Mouse (Mus musculus) midbrain, embryonic 15.5 days (tissue): ENCODE results near the gene Gusb. TPM values are rescaled to one million over a fixed set of nuclear protein-coding genes. Genes with fewer than 3 reads are reported as not detected.

Experiments used
- ATAC-seq: fragments of 200-750 bp; cut with Nextera tagmentation; replicated peaks from 2 replicates; pipeline ENCODE4 v1.8.0; 2017; ENCODE audit warnings: moderate TSS enrichment
- H3K27ac ChIP-seq: fragments of 300-500 bp; sonication (generic); 2 replicates; pipeline ENCODE4 v1.5.1; 2015; ENCODE audit warnings: mild to moderate bottlenecking, inconsistent platforms
- H3K27me3 ChIP-seq: fragments of 300-500 bp; sonication (generic); replicated peaks from 2 replicates; pipeline ENCODE4 v1.6.1; 2015; ENCODE audit warnings: inconsistent platforms
- H3K36me3 ChIP-seq: fragments of 300-500 bp; sonication (generic); replicated peaks from 2 replicates; pipeline ENCODE4 v1.6.1; 2015; ENCODE audit warnings: inconsistent platforms
- H3K4me1 ChIP-seq: fragments of 300-500 bp; sonication (generic); 2 replicates; pipeline ENCODE4 v1.6.1; 2015; ENCODE audit warnings: inconsistent platforms
- H3K4me2 ChIP-seq: fragments of 300-500 bp; sonication (generic); 2 replicates; pipeline ENCODE4 v1.6.1; 2015; ENCODE audit warnings: inconsistent platforms, mild to moderate bottlenecking, moderate library complexity
- H3K4me3 ChIP-seq: fragments of 300-500 bp; sonication (generic); 2 replicates; pipeline ENCODE4 v1.5.1; 2015; ENCODE audit warnings: mild to moderate bottlenecking, inconsistent platforms
- H3K9ac ChIP-seq: fragments of 300-500 bp; sonication (generic); 2 replicates; pipeline ENCODE4 v1.6.1; 2015; ENCODE audit warnings: mild to moderate bottlenecking, inconsistent platforms
- H3K9me3 ChIP-seq: fragments of 300-500 bp; sonication (generic); 2 replicates; pipeline ENCODE4 v1.6.1; 2016; ENCODE audit warnings: inconsistent platforms
- WGBS: fragments of 180-500 bp; shearing (Covaris S2); methylation state at CpG from one replicate; pipeline ENCODE4 v1.1.7; 2015; ENCODE audit warnings: mixed read lengths; 5-methylcytosine and 5-hydroxymethylcytosine counted together
- polyA plus RNA-seq: library from polyadenylated mRNA; unstranded; fragments of >200 nt; fragmentation: Nextera tagmentation; extraction: Ambion mirVana; gene quantifications from 2 replicates; pipeline ENCODE4 v1.2.1, GENCODE M21; 2015

Gene Gusb
- polyA plus RNA-seq, 1 experiment from 2014 or later: 30.6 TPM

DNA sequence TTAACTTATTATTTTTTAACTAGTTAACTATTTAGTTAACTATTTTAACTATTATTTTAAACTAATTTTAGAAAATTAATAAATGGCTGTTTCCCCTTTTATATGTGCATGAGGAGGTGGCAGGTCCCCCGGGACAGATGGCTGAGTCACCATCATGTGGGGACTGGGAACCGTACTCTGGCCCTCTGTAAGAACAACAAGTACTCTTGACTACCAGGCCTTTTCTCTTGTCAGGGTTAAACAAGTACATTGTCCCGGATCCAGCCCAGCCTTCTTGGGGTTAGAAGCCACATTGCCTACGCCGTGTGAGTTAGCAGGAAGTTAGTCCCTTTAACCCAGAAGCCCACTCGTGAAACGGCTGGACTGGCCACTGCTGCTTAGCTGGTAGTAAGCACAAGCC lies 7.9 kb downstream of the Gusb start:
- WGBS: 93% methylated on average over 7 of the region's 7 CpGs
- H3K4me2 ChIP-seq: no peak overlapping the region
- H3K27me3 ChIP-seq: no peaks in the 10 kb centered on the region
- H3K4me3 ChIP-seq: no peak overlapping the region
- ATAC-seq: no peak
- no peak overlapping the region for H3K27ac ChIP-seq
- no peaks in the 10 kb centered on the region for H3K4me1 ChIP-seq
- H3K9ac ChIP-seq: no peak overlapping the region
- no peaks in the 10 kb centered on the region for H3K9me3 ChIP-seq
- no peaks in the 10 kb centered on the region for H3K36me3 ChIP-seq

DNA sequence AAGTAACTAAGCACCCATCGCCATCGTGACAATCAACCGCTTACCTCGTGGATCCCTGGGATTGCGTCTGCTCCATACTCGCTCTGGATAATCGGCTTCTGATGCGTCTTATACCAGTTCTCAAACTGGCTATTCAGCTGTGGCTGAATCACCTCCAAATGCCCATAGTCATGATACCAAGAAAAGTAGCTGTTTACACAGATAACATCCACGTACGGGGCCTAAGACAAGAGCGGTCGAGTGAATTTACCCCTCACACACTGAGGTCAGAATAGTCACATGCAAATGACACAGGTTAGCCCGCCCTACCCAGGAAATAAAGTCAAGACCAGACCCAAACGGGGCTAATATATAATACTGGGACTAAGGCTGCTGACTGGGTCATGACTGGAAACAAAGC lies 9.5 kb downstream of the Gusb start:
- Histone ChIP-seq H3K9me3 (no peaks in the 10 kb centered on the region), H3K27me3 (no peaks in the 10 kb centered on the region), H3K27ac (no peak overlapping the region), H3K36me3 (no peaks in the 10 kb centered on the region), H3K9ac (no peak overlapping the region), H3K4me3 (no peak overlapping the region), H3K4me2 (no peak overlapping the region), H3K4me1 (no peaks in the 10 kb centered on the region)
- ATAC-seq: no peak
- 92% methylated on average over 14 of the region's 14 CpGs for WGBS

DNA sequence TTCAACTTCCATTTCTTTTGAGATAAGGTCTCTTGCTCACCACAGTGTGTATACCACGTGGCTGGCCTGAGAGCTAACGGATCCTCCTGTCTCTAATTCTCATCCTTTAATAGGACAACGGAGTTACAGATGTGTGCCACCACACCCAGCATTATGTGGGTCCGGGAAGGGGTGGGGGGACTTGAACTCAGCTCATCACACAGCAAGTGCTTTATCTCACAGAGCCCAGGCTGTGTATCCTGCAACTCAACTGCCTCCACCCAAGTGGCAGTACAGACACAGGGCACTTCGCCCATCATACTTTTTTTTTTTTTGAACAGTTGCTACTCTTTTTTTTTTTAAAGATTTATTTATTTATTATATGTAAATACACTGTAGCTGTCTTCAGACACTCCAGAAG lies 11.0 kb downstream of the Gusb start:
- Histone ChIP-seq H3K9me3 (no peaks in the 10 kb centered on the region), H3K4me1 (no peaks in the 10 kb centered on the region), H3K4me2 (no peak overlapping the region), H3K4me3 (no peak overlapping the region), H3K27me3 (no peaks in the 10 kb centered on the region), H3K9ac (no peak overlapping the region), H3K36me3 (no peaks in the 10 kb centered on the region), H3K27ac (no peak overlapping the region)
- ATAC-seq: no peak
- 95% methylated on average over 5 of the region's 5 CpGs for WGBS

DNA sequence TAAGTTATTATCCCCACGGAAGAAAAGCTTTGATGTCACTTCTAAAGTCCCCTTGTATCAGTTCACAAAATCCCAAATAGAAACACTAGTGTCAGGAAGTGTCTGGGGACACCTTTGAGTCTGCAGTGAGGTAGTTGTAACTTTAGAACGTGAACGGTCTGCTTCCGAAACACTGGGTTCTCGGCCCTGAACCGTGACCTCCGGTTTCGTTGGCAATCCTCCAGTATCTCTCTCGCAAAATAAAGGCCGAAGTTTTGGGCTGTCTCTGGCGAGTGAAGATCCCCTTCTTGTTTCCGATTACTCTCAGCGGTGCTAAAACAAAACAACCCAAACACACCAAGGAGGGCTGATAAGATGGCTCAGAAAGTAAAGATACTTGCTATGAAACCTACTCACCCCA lies 13.5 kb downstream of the Gusb start:
- Histone ChIP-seq H3K27me3 (no peaks in the 10 kb centered on the region), H3K4me1 (no peaks in the 10 kb centered on the region), H3K27ac (no peak overlapping the region), H3K9me3 (no peaks in the 10 kb centered on the region), H3K9ac (no peak overlapping the region), H3K4me2 (no peak overlapping the region), H3K36me3 (no peaks in the 10 kb centered on the region), H3K4me3 (no peak overlapping the region)
- no peak for ATAC-seq
- 88% methylated on average over 13 of the region's 13 CpGs for WGBS

DNA sequence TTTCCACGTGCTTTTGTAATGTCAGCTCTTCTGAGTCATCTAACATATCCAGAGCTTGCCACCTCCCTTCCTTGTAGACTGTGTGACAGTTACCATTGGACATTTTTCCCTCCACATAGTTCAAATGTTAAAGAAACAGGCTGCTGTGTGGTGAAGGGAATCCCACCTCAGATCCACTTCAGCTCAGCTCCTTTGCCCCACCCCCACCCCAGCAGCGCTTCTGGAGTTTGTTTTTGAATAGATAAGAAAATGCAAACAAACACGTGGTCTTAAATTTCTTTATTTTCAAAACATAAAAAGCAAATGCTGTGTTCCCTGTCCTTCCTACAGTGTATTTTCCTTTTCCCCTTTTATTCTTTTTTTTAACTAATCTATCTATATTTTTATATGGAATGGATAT lies 22.6 kb downstream of the Gusb start:
- Histone ChIP-seq H3K4me3 (no peak overlapping the region), H3K36me3 (no peaks in the 10 kb centered on the region; the same call in 1 of the 2 replicates), H3K27ac (no peak overlapping the region), H3K9ac (no peak overlapping the region), H3K9me3 (no peaks in the 10 kb centered on the region), H3K4me1 (no peaks in the 10 kb centered on the region), H3K27me3 (no peaks in the 10 kb centered on the region), H3K4me2 (no peak overlapping the region)
- 84% methylated on average over 3 of the region's 3 CpGs for whole genome bisulfite sequencing
- ATAC-seq: no peak

DNA sequence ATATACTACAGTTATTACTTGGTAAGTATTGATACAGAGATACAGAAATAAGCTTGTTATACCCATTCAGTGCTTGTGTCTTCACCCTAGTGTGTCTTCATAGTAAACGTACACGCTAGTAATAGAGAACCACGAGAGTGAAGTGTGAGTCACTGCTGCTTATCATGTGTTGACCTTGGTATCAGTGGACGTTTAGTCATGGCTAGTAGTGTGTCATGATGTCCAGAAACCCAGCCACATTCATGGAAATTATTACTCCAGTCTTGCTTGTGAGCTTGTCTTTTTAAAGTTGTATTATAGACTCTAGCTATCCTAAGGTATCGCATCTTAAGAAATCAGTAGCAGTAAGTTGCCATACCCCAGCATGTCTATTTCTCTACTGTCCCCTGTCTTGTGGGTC lies 24.2 kb downstream of the Gusb start:
- WGBS: 91% methylated on average over 5 of the region's 5 CpGs

DNA sequence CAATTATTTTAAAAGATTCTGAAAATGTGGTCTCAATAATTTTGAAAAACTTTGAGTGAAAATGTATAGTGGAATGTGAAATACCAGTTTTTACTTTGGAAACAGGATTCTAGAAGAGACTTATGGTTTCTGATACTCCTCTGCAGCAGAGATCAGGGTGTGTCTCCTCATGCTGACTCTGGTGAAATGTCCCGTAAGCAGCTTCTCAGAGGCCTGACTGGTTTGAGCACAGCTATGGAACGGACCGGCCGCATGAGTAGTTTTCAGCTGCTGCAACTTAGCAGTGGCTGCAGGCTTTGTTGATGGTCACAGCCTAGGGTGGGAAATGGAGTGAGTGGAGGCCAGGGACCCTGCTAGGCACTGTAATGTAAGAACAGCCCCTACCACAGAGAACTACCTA lies 25.1 kb downstream of the Gusb start:
- Histone ChIP-seq H3K9me3 (no peaks in the 10 kb centered on the region), H3K4me3 (no peak overlapping the region), H3K36me3 (no peaks in the 10 kb centered on the region), H3K4me1 (no peaks in the 10 kb centered on the region), H3K27me3 (no peaks in the 10 kb centered on the region), H3K9ac (no peak overlapping the region), H3K27ac (no peak overlapping the region), H3K4me2 (no peak overlapping the region)
- ATAC-seq: no peak
- 83% methylated on average over 4 of the region's 4 CpGs for WGBS

More for the DNA sequence above, 24.2 kb downstream of the Gusb start:
- Histone ChIP-seq H3K4me1 (no peaks in the 10 kb centered on the region), H3K4me3 (no peak overlapping the region), H3K4me2 (no peak overlapping the region), H3K27me3 (no peaks in the 10 kb centered on the region), H3K36me3 (no peaks in the 10 kb centered on the region), H3K9ac (no peak overlapping the region), H3K27ac (no peak overlapping the region), H3K9me3 (no peaks in the 10 kb centered on the region)
- ATAC-seq: no peak

DNA sequence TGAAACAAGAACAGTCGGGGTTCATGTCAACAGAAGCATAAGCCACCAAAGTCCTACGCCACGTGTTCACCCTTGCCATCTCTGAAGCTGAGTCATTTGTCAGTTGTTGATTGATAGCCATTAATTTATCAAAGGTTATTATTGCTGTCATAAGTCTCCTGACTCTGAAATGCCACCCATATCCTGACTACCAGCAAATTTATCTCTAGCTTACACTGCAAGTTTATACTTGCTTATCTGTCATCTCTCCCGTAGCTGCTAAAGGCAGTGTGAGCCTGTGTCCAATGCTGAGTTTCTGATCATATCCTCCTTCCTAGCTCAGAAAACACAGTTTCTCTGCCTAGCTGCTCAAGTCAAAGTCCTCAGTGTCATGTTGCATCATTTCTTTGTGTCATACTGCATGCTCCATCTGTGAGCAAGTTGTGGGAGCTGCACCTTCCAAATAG lies 28.0 kb downstream of the Gusb start:
- H3K9me3 ChIP-seq: no peaks in the 10 kb centered on the region
- H3K4me2 ChIP-seq: no peak overlapping the region
- H3K27ac ChIP-seq: no peak overlapping the region
- no peak overlapping the region for H3K9ac ChIP-seq
- H3K27me3 ChIP-seq: no peaks in the 10 kb centered on the region
- ATAC-seq: no peak
- H3K4me3 ChIP-seq: no peak overlapping the region
- no peaks in the 10 kb centered on the region for H3K4me1 ChIP-seq
- 90% methylated on average over 4 of the region's 4 CpGs for WGBS
- H3K36me3 ChIP-seq: no peaks in the 10 kb centered on the region

DNA sequence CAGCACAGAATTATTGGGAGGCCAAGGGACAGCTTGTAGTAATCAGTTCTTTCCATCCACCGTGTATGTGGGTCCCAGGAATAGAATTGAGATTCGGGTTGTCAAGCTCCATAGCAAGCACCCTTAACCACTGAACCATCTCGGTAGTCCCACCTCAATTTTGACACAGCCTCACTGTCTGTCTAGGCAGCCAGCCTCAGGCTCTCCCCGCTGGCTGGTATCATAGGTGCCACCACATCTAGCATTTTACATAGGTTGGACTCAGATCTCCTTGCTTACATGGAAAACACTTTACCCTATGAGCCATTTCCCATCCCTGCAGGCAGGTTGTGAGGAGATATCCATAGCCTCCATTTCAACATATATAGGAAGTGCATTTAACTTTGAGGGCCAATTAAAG lies 28.5 kb downstream of the Gusb start:
- Histone ChIP-seq H3K4me3 (no peak overlapping the region), H3K27ac (no peak overlapping the region), H3K36me3 (no peaks in the 10 kb centered on the region), H3K9me3 (no peaks in the 10 kb centered on the region), H3K27me3 (no peaks in the 10 kb centered on the region), H3K9ac (no peak overlapping the region), H3K4me1 (no peaks in the 10 kb centered on the region), H3K4me2 (no peak overlapping the region)
- 93% methylated on average over 4 of the region's 4 CpGs for WGBS
- no peak for ATAC-seq

DNA sequence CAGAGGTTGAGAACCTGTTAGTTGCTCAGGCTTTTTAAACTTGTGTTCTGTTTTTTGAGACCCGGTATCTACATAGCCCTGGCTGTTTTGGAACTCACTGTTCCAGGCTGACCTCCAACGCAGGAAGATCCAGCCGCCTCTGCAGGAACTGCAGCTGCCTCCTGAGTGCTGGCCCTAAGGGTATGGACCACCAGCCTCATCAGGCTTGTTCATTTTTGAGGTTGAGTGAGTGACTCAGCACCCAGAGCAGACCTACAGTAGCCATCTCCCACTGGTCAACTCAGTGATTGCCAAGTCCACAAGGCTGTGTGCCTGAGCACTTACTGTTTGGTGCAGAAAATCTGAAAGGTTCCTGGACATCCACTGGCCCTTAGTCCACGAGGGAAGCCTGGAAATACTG lies 31.4 kb downstream of the Gusb start:
- WGBS: 93% methylated on average over 4 of the region's 4 CpGs

DNA sequence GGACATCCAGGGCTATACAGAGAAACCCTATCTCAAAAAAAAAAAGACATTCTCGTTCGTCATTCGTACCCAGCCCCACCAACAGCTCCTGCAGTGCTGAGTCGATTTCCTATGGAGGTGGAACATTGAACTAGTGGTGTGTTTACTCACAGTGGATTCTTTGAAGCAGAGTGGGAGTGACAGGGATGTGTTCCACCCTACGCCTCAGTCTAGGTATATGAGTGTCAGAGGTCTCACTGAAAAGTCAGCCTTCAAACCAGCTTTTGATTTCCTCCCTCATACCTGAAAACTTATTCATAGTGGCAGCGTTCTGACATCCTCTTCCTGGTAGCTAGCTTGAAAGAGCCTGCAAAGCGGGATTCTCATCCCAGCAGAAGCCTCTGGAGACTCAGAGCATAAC lies 34.4 kb downstream of the Gusb start:
- Histone ChIP-seq H3K4me2 (no peak overlapping the region), H3K27ac (no peak overlapping the region), H3K4me1 (no peaks in the 10 kb centered on the region), H3K9me3 (no peaks in the 10 kb centered on the region), H3K9ac (no peak overlapping the region), H3K4me3 (no peak overlapping the region), H3K36me3 (no peaks in the 10 kb centered on the region), H3K27me3 (no peaks in the 10 kb centered on the region)
- no peak for ATAC-seq
- WGBS: 85% methylated on average over 7 of the region's 7 CpGs

More for the DNA sequence above, 31.4 kb downstream of the Gusb start:
- Histone ChIP-seq H3K4me1 (no peaks in the 10 kb centered on the region), H3K36me3 (no peaks in the 10 kb centered on the region), H3K4me2 (no peak overlapping the region), H3K9me3 (no peaks in the 10 kb centered on the region), H3K27ac (no peak overlapping the region), H3K4me3 (no peak overlapping the region), H3K9ac (no peak overlapping the region), H3K27me3 (no peaks in the 10 kb centered on the region)
- ATAC-seq: no peak

DNA sequence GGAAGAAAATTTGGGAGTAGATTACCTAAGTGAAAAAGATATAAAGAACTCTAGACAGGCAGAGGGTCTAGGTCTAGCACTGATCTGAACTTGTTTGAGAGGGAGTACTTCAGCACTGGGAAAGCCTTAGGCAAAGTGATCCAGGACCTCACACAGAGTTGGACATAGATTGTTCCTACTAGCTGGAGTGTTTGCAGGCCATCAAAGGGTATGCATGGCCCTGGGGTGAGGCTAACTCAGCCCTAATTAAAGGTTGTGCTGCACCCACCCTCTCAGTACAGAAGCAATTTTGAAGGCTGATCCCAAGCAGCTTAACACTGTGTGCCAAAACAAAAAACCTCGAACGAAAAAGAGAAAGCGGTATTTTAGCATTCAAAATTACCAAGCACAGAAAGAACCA lies 36.4 kb downstream of the Gusb start:
- no peak for ATAC-seq
- H3K4me2 ChIP-seq: no peak overlapping the region
- no peaks in the 10 kb centered on the region for H3K9me3 ChIP-seq
- H3K27ac ChIP-seq: no peak overlapping the region
- H3K9ac ChIP-seq: no peak overlapping the region
- WGBS: 78% methylated on average over 3 of the region's 3 CpGs
- no peaks in the 10 kb centered on the region for H3K4me1 ChIP-seq
- no peaks in the 10 kb centered on the region for H3K27me3 ChIP-seq
- no peaks in the 10 kb centered on the region for H3K36me3 ChIP-seq
- H3K4me3 ChIP-seq: no peak overlapping the region

DNA sequence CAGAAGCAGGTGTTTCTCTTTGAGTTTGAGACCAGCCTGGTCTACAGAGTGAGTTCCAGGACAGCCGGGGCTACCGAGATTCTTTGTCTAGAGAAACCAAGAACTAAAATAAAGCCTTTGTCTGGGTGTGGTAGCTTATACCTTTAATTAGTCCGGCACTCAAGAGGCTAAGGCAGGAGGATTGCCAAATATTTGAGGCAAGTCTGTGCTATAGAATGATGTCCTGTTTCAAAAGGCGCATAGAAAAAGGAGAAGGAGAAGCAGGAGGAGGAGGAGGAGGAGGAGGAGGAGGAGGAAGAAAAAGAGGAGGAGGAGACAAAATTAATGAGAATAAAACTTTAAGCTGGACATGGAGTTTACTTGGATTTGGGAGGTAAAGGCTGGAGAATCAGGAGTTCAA lies 39.6 kb downstream of the Gusb start:
- no peaks in the 10 kb centered on the region for H3K27me3 ChIP-seq
- no peak overlapping the region for H3K9ac ChIP-seq
- H3K4me1 ChIP-seq: no peaks in the 10 kb centered on the region
- H3K4me2 ChIP-seq: no peak overlapping the region
- ATAC-seq: no peak
- WGBS: 70% methylated on average over 4 of the region's 4 CpGs
- no peaks in the 10 kb centered on the region for H3K36me3 ChIP-seq
- no peaks in the 10 kb centered on the region for H3K9me3 ChIP-seq
- no peak overlapping the region for H3K27ac ChIP-seq
- no peak overlapping the region for H3K4me3 ChIP-seq

DNA sequence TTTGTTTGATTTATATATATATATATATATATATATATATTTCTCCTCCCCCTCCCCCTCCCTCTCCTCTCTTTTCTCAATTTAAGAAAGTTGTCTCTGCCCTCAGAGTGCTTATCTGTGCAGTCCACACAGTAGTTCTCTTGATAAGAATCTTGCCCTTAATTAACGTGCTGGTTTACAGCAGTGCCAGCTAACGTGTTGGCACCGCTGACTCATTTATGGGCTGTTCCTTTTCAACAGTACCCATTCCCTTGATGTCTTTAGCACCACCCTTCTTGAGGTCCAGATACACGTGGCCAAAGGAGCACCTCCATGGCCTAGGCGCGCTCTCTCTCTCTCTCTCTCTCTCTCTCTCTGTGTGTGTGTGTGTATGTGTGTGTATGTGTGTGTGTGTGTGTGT lies 47.1 kb downstream of the Gusb start:
- no peaks in the 10 kb centered on the region for H3K27me3 ChIP-seq

More for the DNA sequence above, 47.1 kb downstream of the Gusb start:
- H3K27ac ChIP-seq: no peak overlapping the region
- no peaks in the 10 kb centered on the region; the same call in none of the 2 replicates for H3K4me1 ChIP-seq
- H3K4me2 ChIP-seq: no peak overlapping the region
- no peak overlapping the region for H3K9ac ChIP-seq
- WGBS: 85% methylated on average over 6 of the region's 6 CpGs
- no peaks in the 10 kb centered on the region for H3K36me3 ChIP-seq
- no peaks in the 10 kb centered on the region for H3K9me3 ChIP-seq
- H3K4me3 ChIP-seq: no peak overlapping the region
- ATAC-seq: no peak
